Mouse (Mus musculus) kidney, postnatal 0 days (tissue): Measurements from ENCODE around the gene Olfr107. TPM values are rescaled to one million over a fixed set of nuclear protein-coding genes. Genes with fewer than 3 reads are reported as not detected.

Experiments
- ATAC-seq: fragments of 200-750 bp; cut with Nextera tagmentation; replicated peaks from 2 replicates; pipeline ENCODE4 v1.8.0; 2017; ENCODE audit warnings: low read depth, moderate number of reproducible peaks, moderate TSS enrichment, moderate library complexity; ENCODE audit not compliant: low FRiP score
- DNase-seq: peaks from one replicate; pipeline ENCODE4 v3.0.0-alpha.2; 2016; ENCODE audit warnings: low spot score
- H3K27ac ChIP-seq: fragments of 300-500 bp; sonication (generic); 2 replicates; pipeline ENCODE4 v1.5.1; 2014; ENCODE audit warnings: mild to moderate bottlenecking
- H3K27me3 ChIP-seq: fragments of 300-500 bp; sonication (generic); 2 replicates; pipeline ENCODE4 v1.6.1; 2014; ENCODE audit warnings: low read length, mixed read lengths; ENCODE audit not compliant: insufficient read depth
- H3K36me3 ChIP-seq: fragments of 300-500 bp; sonication (generic); 2 replicates; pipeline ENCODE4 v1.6.1; 2014; ENCODE audit warnings: low read length, mixed read lengths; ENCODE audit not compliant: insufficient read depth
- H3K4me1 ChIP-seq: fragments of 300-500 bp; sonication (generic); replicated peaks from 2 replicates; pipeline ENCODE4 v1.6.1; 2014; ENCODE audit warnings: antibody characterized with exemption, low read length, mixed read lengths; ENCODE audit not compliant: insufficient read depth
- H3K4me2 ChIP-seq: fragments of 300-500 bp; sonication (generic); 2 replicates; pipeline ENCODE4 v1.6.1; 2014; ENCODE audit warnings: mild to moderate bottlenecking, low read length, moderate library complexity, mixed read lengths
- H3K4me3 ChIP-seq: fragments of 300-500 bp; sonication (generic); replicated peaks from 2 replicates; pipeline ENCODE4 v1.5.1; 2014; ENCODE audit warnings: low read depth, low read length
- H3K9ac ChIP-seq: fragments of 300-500 bp; sonication (generic); 2 replicates; pipeline ENCODE4 v1.6.1; 2014; ENCODE audit warnings: low read depth, low read length
- H3K9me3 ChIP-seq: fragments of 300-500 bp; sonication (generic); replicated peaks from 2 replicates; pipeline ENCODE4 v1.6.1; 2016; ENCODE audit warnings: low read length, inconsistent platforms, mixed read lengths
- CTCF ChIP-seq: IDR thresholded peaks from 2 replicates; pipeline ENCODE4 v1.5.1; 2016; ENCODE audit warnings: antibody characterized with exemption, low read depth, mild to moderate bottlenecking, moderate library complexity
- WGBS: fragments of 180-500 bp; shearing (Covaris S2); extraction: QIAGEN DNeasy Blood & Tissue Kit; methylation state at CpG from one replicate; pipeline ENCODE4 v1.1.7; 2014; 5-methylcytosine and 5-hydroxymethylcytosine counted together
- polyA plus RNA-seq: library from polyadenylated mRNA; unstranded; fragments of >200 nt; fragmentation: Nextera tagmentation; extraction: Ambion mirVana; gene quantifications from 2 replicates; pipeline ENCODE4 v1.2.1, GENCODE M21; 2015

Olfr107 gene
- polyA plus RNA-seq: not detected in 2 replicates

DNA sequence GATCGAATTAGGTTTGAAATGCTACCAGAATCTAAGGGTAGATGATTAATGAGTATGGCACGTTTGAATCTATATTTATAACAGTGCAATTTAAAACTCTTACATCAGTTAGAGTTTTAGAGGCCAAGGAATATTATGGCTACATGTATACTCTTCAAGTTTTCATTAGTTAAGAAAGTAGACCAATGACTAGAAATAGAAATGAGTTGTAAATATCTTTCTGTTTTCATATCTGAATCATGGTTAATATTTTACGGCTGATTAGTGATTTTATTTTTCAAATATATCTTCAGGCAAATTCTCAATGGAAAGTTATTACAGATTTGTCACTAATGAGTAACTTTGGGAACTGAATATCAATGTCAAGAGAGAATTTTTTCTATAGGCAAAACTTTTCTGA is at the start of gene Olfr107:
Olfr107 (plus strand) TSS at position 301 of the 400 bp plus-strand sequence.
- TF ChIP-seq CTCF: no peak
- ATAC-seq (no peak), DNase-seq (no peak)
- Histone ChIP-seq H3K4me1 (no peaks in the 10 kb centered on the region), H3K27ac (no peak within 1 kb of the TSS), H3K4me3 (no peak within 1 kb of the TSS), H3K9ac (no peak within 1 kb of the TSS), H3K36me3 (no peaks in the 10 kb centered on the region), H3K27me3 (no peaks in the 10 kb centered on the region), H3K4me2 (no peak within 1 kb of the TSS), H3K9me3 (no peaks in the 10 kb centered on the region)
- WGBS: 84% methylated on average over 3 of the region's 3 CpGs

- H3K4me2 ChIP-seq: no peak within 1 kb of the TSS
- H3K4me1 ChIP-seq: no peaks in the 10 kb centered on the region
- H3K9ac ChIP-seq: no peak within 1 kb of the TSS
- no peak for TF ChIP-seq CTCF
- no peak within 1 kb of the TSS for H3K4me3 ChIP-seq
- no peaks in the 10 kb centered on the region for H3K27me3 ChIP-seq
- H3K27ac ChIP-seq: no peak within 1 kb of the TSS
- DNase-seq (no peak), ATAC-seq (no peak)
- H3K9me3 ChIP-seq: no peaks in the 10 kb centered on the region
- H3K36me3 ChIP-seq: no peaks in the 10 kb centered on the region
Observed at GRCm38 (mm10) chr17:37359282-37359681, 39.7 kb upstream of the Olfr107 start, which contains the start of gene Olfr104-ps. Gene Olfr104-ps (plus strand): TSS chr17:37359582.

- no peak for TF ChIP-seq CTCF
- Histone ChIP-seq H3K4me1 (no peaks in the 10 kb centered on the region), H3K9me3 (no peaks in the 10 kb centered on the region), H3K27me3 (no peaks in the 10 kb centered on the region), H3K4me2 (no peak within 1 kb of the TSS), H3K27ac (no peak within 1 kb of the TSS), H3K4me3 (no peak within 1 kb of the TSS), H3K36me3 (no peaks in the 10 kb centered on the region), H3K9ac (no peak within 1 kb of the TSS)
- no peak for DNase-seq
- no peak for ATAC-seq
Observed at GRCm38 (mm10) chr17:37378733-37379132, 20.3 kb upstream of the Olfr107 start, which contains the start of gene Olfr105-ps. Gene Olfr105-ps (plus strand): TSS chr17:37379033.

DNA sequence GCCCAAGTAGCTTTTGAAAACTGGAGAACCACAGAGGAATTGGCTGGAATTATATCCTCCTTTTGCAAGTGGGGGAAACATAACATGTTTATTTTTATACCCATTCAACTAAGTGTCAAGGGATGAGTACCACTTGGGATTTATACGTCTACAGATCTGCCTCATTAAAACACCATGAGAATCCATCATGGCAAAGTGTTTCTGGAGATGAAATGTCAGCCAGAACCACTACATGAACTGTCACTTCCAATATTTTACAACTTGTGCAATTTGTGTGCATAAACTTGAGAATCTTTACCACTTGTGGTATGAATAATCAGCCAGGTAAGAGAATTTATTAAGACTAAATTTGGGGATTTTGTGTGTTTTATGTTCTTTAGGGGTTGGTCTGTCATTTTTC is 8.9 kb upstream of the Olfr107 start, which contains the start of gene Olfr106-ps:
Olfr106-ps (plus strand) TSS at position 301 of the 400 bp plus-strand sequence.
- 63% methylated on average over 1 of the region's 1 CpGs for WGBS
- no peaks in the 10 kb centered on the region for H3K4me1 ChIP-seq
- TF ChIP-seq CTCF: no peak
- ATAC-seq (no peak), DNase-seq (no peak)
- no peaks in the 10 kb centered on the region for H3K27me3 ChIP-seq
- no peaks in the 10 kb centered on the region for H3K36me3 ChIP-seq
- H3K4me2 ChIP-seq: no peak within 1 kb of the TSS
- H3K4me3 ChIP-seq: no peak within 1 kb of the TSS
- H3K9ac ChIP-seq: no peak within 1 kb of the TSS
- no peak within 1 kb of the TSS for H3K27ac ChIP-seq
- no peaks in the 10 kb centered on the region for H3K9me3 ChIP-seq

DNA sequence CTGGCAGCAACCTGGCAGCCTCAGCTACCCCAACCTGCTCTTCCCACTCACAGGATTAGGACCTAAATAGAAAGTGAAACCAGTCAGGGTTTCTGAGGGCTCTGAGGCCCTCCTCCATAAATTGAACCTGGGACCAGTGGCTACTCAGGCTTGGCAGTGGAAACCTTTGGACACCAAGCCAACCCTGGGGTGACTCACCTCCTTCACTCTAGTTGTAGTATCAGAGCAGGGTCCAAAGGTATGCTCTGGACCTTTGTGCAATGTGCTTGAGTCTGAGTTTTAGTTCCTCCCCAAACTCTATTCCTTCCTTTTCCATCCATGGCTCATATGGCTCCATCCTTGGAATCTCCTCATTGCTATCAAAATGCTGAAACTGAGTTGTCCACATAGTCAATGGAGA is 14.4 kb downstream of the Olfr107 start:
- no peaks in the 10 kb centered on the region for H3K4me1 ChIP-seq
- no peak overlapping the region for H3K4me2 ChIP-seq
- DNase-seq (no peak), ATAC-seq (no peak)
- no peak overlapping the region for H3K27ac ChIP-seq
- no peaks in the 10 kb centered on the region for H3K9me3 ChIP-seq
- no peak overlapping the region for H3K9ac ChIP-seq
- H3K27me3 ChIP-seq: no peaks in the 10 kb centered on the region
- H3K4me3 ChIP-seq: no peak overlapping the region
- H3K36me3 ChIP-seq: no peaks in the 10 kb centered on the region
- no peak for TF ChIP-seq CTCF

DNA sequence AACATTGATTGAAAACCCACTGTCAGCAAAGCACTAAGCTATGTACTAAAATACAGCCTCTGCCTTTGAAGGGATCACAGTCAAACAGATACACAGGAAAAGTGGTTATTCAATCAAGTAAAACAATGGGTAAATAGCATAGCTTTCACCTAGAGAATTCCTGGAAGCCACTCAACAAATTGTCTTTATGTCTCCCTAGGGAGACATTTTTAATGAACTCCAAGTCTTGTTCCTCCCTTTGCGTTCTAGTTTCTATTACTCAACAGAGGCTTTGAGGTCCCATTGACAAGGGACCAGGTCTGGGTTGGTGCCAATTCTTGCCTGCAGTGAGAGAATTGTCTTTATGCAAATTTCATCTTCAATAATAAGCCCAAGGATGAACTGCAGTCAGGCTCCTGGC is 46.2 kb downstream of the Olfr107 start, which contains the start of gene Olfr108:
Olfr108 (plus strand) TSS at position 301 of the 400 bp plus-strand sequence.
- no peak for TF ChIP-seq CTCF
- 75% methylated on average over 1 of the region's 1 CpGs for WGBS

More for the DNA sequence above, 46.2 kb downstream of the Olfr107 start, which contains the start of gene Olfr108:
- DNase-seq (no peak), ATAC-seq (no peak)
- H3K4me3 ChIP-seq: no peak within 1 kb of the TSS
- H3K27me3 ChIP-seq: no peaks in the 10 kb centered on the region
- no peaks in the 10 kb centered on the region for H3K4me1 ChIP-seq
- H3K9me3 ChIP-seq: no peaks in the 10 kb centered on the region
- no peak within 1 kb of the TSS for H3K9ac ChIP-seq
- no peak within 1 kb of the TSS for H3K27ac ChIP-seq
- no peak within 1 kb of the TSS for H3K4me2 ChIP-seq
- no peaks in the 10 kb centered on the region for H3K36me3 ChIP-seq

Other genes starting within 250 kb of the Olfr107 start
- gene Olfr93, start 237.7 kb upstream of the Olfr107 start, polyA plus RNA-seq: not detected in 2 replicates
- gene Ubd, start 205.3 kb upstream of the Olfr107 start, polyA plus RNA-seq: not detected in 2 replicates
- not detected in 2 replicates for gene Olfr94, start 198.2 kb upstream of the Olfr107 start, polyA plus RNA-seq
- gene Olfr95, start 186.1 kb upstream of the Olfr107 start, polyA plus RNA-seq: not detected in 2 replicates
- not detected in 2 replicates for gene Olfr96, start 179.1 kb upstream of the Olfr107 start, polyA plus RNA-seq
- not detected in 2 replicates for gene Olfr97, start 161.9 kb upstream of the Olfr107 start, polyA plus RNA-seq
- gene Olfr98, start 135.5 kb upstream of the Olfr107 start, polyA plus RNA-seq: not detected in 2 replicates
- gene H2-M3, start 129.0 kb upstream of the Olfr107 start, polyA plus RNA-seq: 2.3 and 2.8 TPM in 2 replicates
- not detected in 2 replicates for gene Olfr99, start 115.8 kb upstream of the Olfr107 start, polyA plus RNA-seq
- gene Olfr101, start 94.9 kb upstream of the Olfr107 start, polyA plus RNA-seq: not detected in 2 replicates
- not detected in 2 replicates for gene Olfr102, start 82.2 kb upstream of the Olfr107 start, polyA plus RNA-seq
- not detected in 2 replicates for gene Olfr103, start 59.5 kb upstream of the Olfr107 start, polyA plus RNA-seq
- gene Olfr104-ps, start 39.6 kb upstream of the Olfr107 start, polyA plus RNA-seq: not detected in 2 replicates
- gene Olfr105-ps, start 20.2 kb upstream of the Olfr107 start, polyA plus RNA-seq: not detected in 2 replicates
- gene Olfr106-ps, start 8.8 kb upstream of the Olfr107 start, polyA plus RNA-seq: not detected in 2 replicates
- not detected in 2 replicates for gene Olfr108, start 46.3 kb downstream of the Olfr107 start, polyA plus RNA-seq
- not detected in 2 replicates for gene Olfr109, start 59.7 kb downstream of the Olfr107 start, polyA plus RNA-seq
- gene H2-M2, start 84.3 kb downstream of the Olfr107 start, polyA plus RNA-seq: not detected in 2 replicates
- not detected in 2 replicates for gene Olfr110, start 93.2 kb downstream of the Olfr107 start, polyA plus RNA-seq
- not detected in 2 replicates for gene Olfr111, start 108.8 kb downstream of the Olfr107 start, polyA plus RNA-seq
- gene Olfr112, start 170.2 kb downstream of the Olfr107 start, polyA plus RNA-seq: not detected in 2 replicates
- gene Olfr113, start 178.4 kb downstream of the Olfr107 start, polyA plus RNA-seq: not detected in 2 replicates
- not detected in 2 replicates for gene Olfr114, start 193.5 kb downstream of the Olfr107 start, polyA plus RNA-seq
- not detected in 2 replicates for gene Olfr115, start 227.9 kb downstream of the Olfr107 start, polyA plus RNA-seq
- gene Olfr116, start 228.0 kb downstream of the Olfr107 start, polyA plus RNA-seq: not detected in 2 replicates